Comparison of ENCODE assay signal across 12 mouse cellular contexts in genomic region chr11:46095477-46096264, GRCm38 (mm10). TPM values are rescaled to one million over a fixed set of nuclear protein-coding genes. Genes with fewer than 3 reads are reported as not detected.
DNase-seq lines count a peak whose midpoint lies in the region; ATAC-seq lines count a peak whose summit lies in the region.
"Had no signal": no experiment of that assay in that cellular context is flagged by ENCODE, and none has a peak within 500 bp of the region (broad histone marks: within the 10 kb centered on the region; RNA-seq: fewer than 3 reads in every experiment).

No protein-coding gene starts in this region.

- peak overlapping the region; percentile 68 for H3K27ac ChIP-seq in heart, embryonic 15.5 days
- H3K27ac ChIP-seq in midbrain, embryonic 10.5 days (replicated peaks) = no peak overlapping the region
- H3K27ac ChIP-seq: forebrain, embryonic 12.5 days; hindbrain, embryonic 12.5 days; lung, embryonic 15.5 days had no signal

- DNase-seq in cerebellum, postnatal 14 days = peak; percentile 33 to 34
- DNase-seq in cerebellum, postnatal 25 days = no peak
- DNase-seq in lung, postnatal 10 days = peak; percentile 56
- DNase-seq in lung, postnatal 14 days = no peak
- no peak for DNase-seq in midbrain, embryonic 10.5 days (ENCODE audit: low spot score)
- no peak for DNase-seq in right cerebral cortex, adult 18-20 months
- no peak for DNase-seq in frontal cortex, postnatal 14 days (ENCODE audit: low spot score in 2 of 2)

- peak; percentile 71 for ATAC-seq in heart, embryonic 15.5 days (replicated peaks; ENCODE audit: insufficient number of reproducible peaks, insufficient read depth, low FRiP score, low read depth)

- no peak overlapping the region for H3K4me2 ChIP-seq in heart, embryonic 15.5 days
- H3K4me2 ChIP-seq: forebrain, embryonic 12.5 days; hindbrain, embryonic 12.5 days; lung, embryonic 15.5 days had no signal

- no peak overlapping the region for H3K4me3 ChIP-seq in heart, embryonic 15.5 days
- no peak overlapping the region for H3K4me3 ChIP-seq in midbrain, embryonic 10.5 days
- H3K4me3 ChIP-seq: forebrain, embryonic 12.5 days; hindbrain, embryonic 12.5 days; lung, embryonic 15.5 days; myocyte had no signal

- H3K36me3 ChIP-seq in heart, embryonic 15.5 days = peaks cover 41% of the 10 kb centered on the region
- H3K36me3 ChIP-seq in midbrain, embryonic 10.5 days = peaks cover 18% of the 10 kb centered on the region

- WGBS in heart, embryonic 15.5 days = 51% methylated on average over 9 of the region's 9 CpGs
- 82% methylated on average over 9 of the region's 9 CpGs for WGBS in midbrain, embryonic 10.5 days

- H3K27me3 ChIP-seq in heart, embryonic 15.5 days = no peaks in the 10 kb centered on the region
- no peaks in the 10 kb centered on the region for H3K27me3 ChIP-seq in midbrain, embryonic 10.5 days (ENCODE audit: low read depth, poor library complexity, severe bottlenecking)
- H3K27me3 ChIP-seq: forebrain, embryonic 12.5 days; hindbrain, embryonic 12.5 days; lung, embryonic 15.5 days had no signal

- H3K4me1 ChIP-seq in heart, embryonic 15.5 days (replicated peaks) = peaks cover 39% of the 10 kb centered on the region
- H3K4me1 ChIP-seq in midbrain, embryonic 10.5 days = no peaks in the 10 kb centered on the region; the same call in 1 of the 2 replicates
- H3K4me1 ChIP-seq: forebrain, embryonic 12.5 days had no signal

- no peak overlapping the region for H3K9ac ChIP-seq in heart, embryonic 15.5 days
- H3K9ac ChIP-seq: forebrain, embryonic 12.5 days; hindbrain, embryonic 12.5 days; lung, embryonic 15.5 days had no signal

- H3K9me3 ChIP-seq in heart, embryonic 15.5 days (replicated peaks) = no peaks in the 10 kb centered on the region
- no peaks in the 10 kb centered on the region for H3K9me3 ChIP-seq in midbrain, embryonic 10.5 days (replicated peaks)
- H3K9me3 ChIP-seq: forebrain, embryonic 12.5 days; hindbrain, embryonic 12.5 days; lung, embryonic 15.5 days had no signal

RNA-seq across cellular contexts. Expression of gene Adam19, which starts 39.9 kb away (rescaled TPM):
- 19.6 and 26.5 TPM in 2 replicates for polyA plus RNA-seq in heart, embryonic 15.5 days (2015; fragmentation: Nextera tagmentation; extraction: Ambion mirVana)
- 9.3 and 11.1 TPM in 2 replicates for polyA plus RNA-seq in midbrain, embryonic 10.5 days (2016; fragmentation: Nextera tagmentation; extraction: Ambion mirVana)

RNA-seq across cellular contexts. Expression of gene Gm12166, which starts 43.5 kb away (rescaled TPM):
- polyA plus RNA-seq in heart, embryonic 15.5 days (2015; fragmentation: Nextera tagmentation; extraction: Ambion mirVana) = 2.9 and 4.4 TPM in 2 replicates
- 2.4 and 3.4 TPM in 2 replicates for polyA plus RNA-seq in midbrain, embryonic 10.5 days (2016; fragmentation: Nextera tagmentation; extraction: Ambion mirVana)

Comparison
In these comparisons a context has a peak if more than half of its experiments do, and no peak if none do; other contexts are left out.
1. DNase-seq: peak in cerebellum, postnatal 14 days (2 of 2) and lung, postnatal 10 days (single experiment); none in cerebellum, postnatal 25 days (0 of 2), lung, postnatal 14 days (single experiment), midbrain, embryonic 10.5 days (single experiment), right cerebral cortex, adult 18-20 months (single experiment) and frontal cortex, postnatal 14 days (0 of 2).